Mouse (Mus musculus) embryonic fibroblast, embryonic 13.5 days (primary cell): ENCODE measurements around the gene Rgsl1. TPM values are rescaled to one million over a fixed set of nuclear protein-coding genes. Genes with fewer than 3 reads are reported as not detected.

Experiments
- H3K27ac ChIP-seq: 2 replicates; pipeline ENCODE4 v1.5.1; 2012; ENCODE audit warnings: low read length, control low read depth, inconsistent platforms; ENCODE audit not compliant: insufficient read depth
- H3K4me1 ChIP-seq: 2 replicates; pipeline ENCODE4 v1.6.1; 2011; ENCODE audit warnings: low read length; ENCODE audit not compliant: control insufficient read depth, insufficient read depth
- H3K4me3 ChIP-seq: 2 replicates; pipeline ENCODE4 v1.5.1; 2011; ENCODE audit warnings: mild to moderate bottlenecking, control low read depth, low read length; ENCODE audit not compliant: insufficient read depth
- CTCF ChIP-seq: IDR thresholded peaks from 2 replicates; pipeline ENCODE4 v1.5.1; 2011; ENCODE audit warnings: mild to moderate bottlenecking, control low read depth, low read length, moderate library complexity, borderline replicate concordance; ENCODE audit not compliant: insufficient read depth
- POLR2A ChIP-seq: IDR thresholded peaks from 2 replicates; pipeline ENCODE4 v1.6.1; 2011; ENCODE audit warnings: low read depth, mild to moderate bottlenecking, control low read depth, low read length, moderate library complexity
- polyA plus RNA-seq: library from polyadenylated mRNA; stranded (reverse); fragments of >200 nt; gene quantifications from 2 replicates; pipeline ENCODE4 v1.2.4, GENCODE M21; 2011; ENCODE audit warnings: low read depth; ENCODE audit not compliant: missing spikeins, insufficient read length

The Rgsl1 gene
- polyA plus RNA-seq, 1 experiment: not detected

DNA sequence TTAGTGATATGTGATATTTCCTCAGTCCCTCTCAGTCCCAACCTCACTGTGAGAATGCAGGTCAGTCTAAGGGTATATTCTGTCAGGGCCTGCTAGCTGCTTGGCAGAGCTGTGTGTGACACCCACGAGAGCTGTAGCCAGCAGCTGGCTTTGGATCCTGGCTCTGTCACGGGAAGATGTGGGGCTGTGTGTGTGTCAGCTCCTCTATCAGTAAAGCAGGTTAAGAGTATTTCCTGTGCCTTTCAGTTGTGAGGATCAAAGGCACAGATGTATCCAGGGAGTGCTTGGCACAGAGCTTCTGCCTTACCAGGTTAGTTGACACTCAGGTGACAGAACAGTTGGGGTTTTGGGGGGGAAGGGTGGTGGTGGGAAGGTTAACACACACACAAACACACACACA is 114.1 kb downstream of the Rgsl1 start:
- H3K27ac ChIP-seq: no peak overlapping the region
- H3K4me1 ChIP-seq: no peaks in the 10 kb centered on the region
- H3K4me3 ChIP-seq: no peak overlapping the region
- TF ChIP-seq POLR2A: no peak
- TF ChIP-seq CTCF: no peak

Other genes with a start within 250 kb of the Rgsl1 start
- 0.39 and 0.48 TPM in 2 replicates for gene Rgs8, start 191.1 kb downstream of the Rgsl1 start, polyA plus RNA-seq
- 21.7 and 52.7 TPM in 2 replicates for gene Rgs16, start 103.8 kb downstream of the Rgsl1 start, polyA plus RNA-seq
- gene Rnasel, start 94.7 kb downstream of the Rgsl1 start, polyA plus RNA-seq: 4.1 and 5.6 TPM in 2 replicates
- gene Teddm1b, start 30.2 kb upstream of the Rgsl1 start, polyA plus RNA-seq: not detected in 2 replicates
- gene Teddm1a, start 47.6 kb upstream of the Rgsl1 start, polyA plus RNA-seq: not detected in 2 replicates
- gene Glul, start 55.8 kb upstream of the Rgsl1 start, polyA plus RNA-seq: 19.1 and 20.6 TPM in 2 replicates
- not detected in 2 replicates for gene Teddm2, start 56.1 kb upstream of the Rgsl1 start, polyA plus RNA-seq